Mouse (Mus musculus): Measurements from ENCODE around the gene Epm2a. TPM values are rescaled to one million over a fixed set of nuclear protein-coding genes. Genes with fewer than 3 reads are reported as not detected.
"Not testable (repeated sequence)": the region's sequence is repeated elsewhere in the genome, so short reads cannot be mapped to it uniquely, and the experiment has no call there.

Gene Epm2a
- polyA plus RNA-seq, 1 experiment from 2014 or later: 1.4 TPM

GRCm38 (mm10) chr10:11322316-11322715 lies 20.9 kb upstream of the Epm2a start:
- H3K4me2 ChIP-seq (replicated peaks; ENCODE audit: low read depth, low read length): no peak overlapping the region
- H3K27ac ChIP-seq (ENCODE audit: low read length): no peak overlapping the region
- H3K4me1 ChIP-seq (ENCODE audit: control insufficient read depth, insufficient read depth, low read length): no peaks in the 10 kb centered on the region
- H3K9ac ChIP-seq (replicated peaks; ENCODE audit: low read depth, low read length): no peak overlapping the region
- 61% methylated on average over 7 of the region's 7 CpGs for WGBS
- H3K9me3 ChIP-seq (ENCODE audit: control insufficient read depth, low read depth, low read length): no peaks in the 10 kb centered on the region
- H3K36me3 ChIP-seq (ENCODE audit: control insufficient read depth, insufficient read depth, low read length): no peaks in the 10 kb centered on the region
- no peak overlapping the region for H3K4me3 ChIP-seq (ENCODE audit: low read depth, low read length)
- H3K27me3 ChIP-seq (ENCODE audit: control insufficient read depth, insufficient read depth, low read length): no peaks in the 10 kb centered on the region
- ATAC-seq (ENCODE audit: insufficient number of reproducible peaks, insufficient read depth, low FRiP score, low read depth): no peak

GRCm38 (mm10) chr10:11323202-11323898 lies 19.9 kb upstream of the Epm2a start:
- H3K27ac ChIP-seq (ENCODE audit: low read length): no peak overlapping the region
- H3K9me3 ChIP-seq (ENCODE audit: control insufficient read depth, low read depth, low read length): no peaks in the 10 kb centered on the region
- H3K9ac ChIP-seq (replicated peaks; ENCODE audit: low read depth, low read length): no peak overlapping the region
- H3K4me2 ChIP-seq (replicated peaks; ENCODE audit: low read depth, low read length): no peak overlapping the region
- WGBS: 80% methylated on average over 4 of the region's 4 CpGs
- no peaks in the 10 kb centered on the region for H3K27me3 ChIP-seq (ENCODE audit: control insufficient read depth, insufficient read depth, low read length)
- H3K4me1 ChIP-seq (ENCODE audit: control insufficient read depth, insufficient read depth, low read length): no peaks in the 10 kb centered on the region
- peak; percentile 14; the same call in 1 of the 2 replicates for ATAC-seq (ENCODE audit: insufficient number of reproducible peaks, insufficient read depth, low FRiP score, low read depth)
- H3K4me3 ChIP-seq (ENCODE audit: low read depth, low read length): no peak overlapping the region
- no peaks in the 10 kb centered on the region for H3K36me3 ChIP-seq (ENCODE audit: control insufficient read depth, insufficient read depth, low read length)

GRCm38 (mm10) chr10:11326526-11326925 lies 16.7 kb upstream of the Epm2a start:
- Histone ChIP-seq H3K9ac (replicated peaks; ENCODE audit: low read depth, low read length) (no peak overlapping the region), H3K4me3 (ENCODE audit: low read depth, low read length) (no peak overlapping the region), H3K27me3 (ENCODE audit: control insufficient read depth, insufficient read depth, low read length) (no peaks in the 10 kb centered on the region), H3K9me3 (ENCODE audit: control insufficient read depth, low read depth, low read length) (no peaks in the 10 kb centered on the region), H3K4me1 (ENCODE audit: control insufficient read depth, insufficient read depth, low read length) (no peaks in the 10 kb centered on the region), H3K4me2 (replicated peaks; ENCODE audit: low read depth, low read length) (no peak overlapping the region), H3K36me3 (ENCODE audit: control insufficient read depth, insufficient read depth, low read length) (no peaks in the 10 kb centered on the region), H3K27ac (ENCODE audit: low read length) (no peak overlapping the region)
- WGBS: 88% methylated on average over 3 of the region's 3 CpGs
- ATAC-seq (ENCODE audit: insufficient number of reproducible peaks, insufficient read depth, low FRiP score, low read depth): no peak

- no peaks in the 10 kb centered on the region for H3K36me3 ChIP-seq (ENCODE audit: control insufficient read depth, insufficient read depth, low read length)
- no peaks in the 10 kb centered on the region for H3K9me3 ChIP-seq (ENCODE audit: control insufficient read depth, low read depth, low read length)
- ATAC-seq (ENCODE audit: insufficient number of reproducible peaks, insufficient read depth, low FRiP score, low read depth): no peak
- no peaks in the 10 kb centered on the region for H3K27me3 ChIP-seq (ENCODE audit: control insufficient read depth, insufficient read depth, low read length)
- H3K4me2 ChIP-seq (replicated peaks; ENCODE audit: low read depth, low read length): no peak overlapping the region
- H3K27ac ChIP-seq (ENCODE audit: low read length): no peak overlapping the region
- no peaks in the 10 kb centered on the region for H3K4me1 ChIP-seq (ENCODE audit: control insufficient read depth, insufficient read depth, low read length)
- 81% methylated on average over 18 of the region's 18 CpGs for WGBS
- no peak overlapping the region for H3K4me3 ChIP-seq (ENCODE audit: low read depth, low read length)
- H3K9ac ChIP-seq (replicated peaks; ENCODE audit: low read depth, low read length): no peak overlapping the region
Measured at GRCm38 (mm10) chr10:11344536-11345468, 1.6 kb downstream of the Epm2a start.

- not testable (repeated sequence) for H3K4me1 ChIP-seq (ENCODE audit: control insufficient read depth, insufficient read depth, low read length); H3K9ac ChIP-seq (replicated peaks; ENCODE audit: low read depth, low read length); H3K27ac ChIP-seq (ENCODE audit: low read length); H3K36me3 ChIP-seq (ENCODE audit: control insufficient read depth, insufficient read depth, low read length); H3K27me3 ChIP-seq (ENCODE audit: control insufficient read depth, insufficient read depth, low read length); H3K9me3 ChIP-seq (ENCODE audit: control insufficient read depth, low read depth, low read length); ATAC-seq (ENCODE audit: insufficient number of reproducible peaks, insufficient read depth, low FRiP score, low read depth); H3K4me2 ChIP-seq (replicated peaks; ENCODE audit: low read depth, low read length); H3K4me3 ChIP-seq (ENCODE audit: low read depth, low read length)
- 54% methylated on average over 3 of the region's 3 CpGs for WGBS
Measured at GRCm38 (mm10) chr10:11350243-11350974, 7.2 kb downstream of the Epm2a start.

GRCm38 (mm10) chr10:11354609-11355008 lies 11.4 kb downstream of the Epm2a start:
- no peak overlapping the region for H3K9ac ChIP-seq (replicated peaks; ENCODE audit: low read depth, low read length)
- no peak overlapping the region for H3K4me2 ChIP-seq (replicated peaks; ENCODE audit: low read depth, low read length)
- 85% methylated on average over 6 of the region's 8 CpGs for WGBS
- no peaks in the 10 kb centered on the region for H3K27me3 ChIP-seq (ENCODE audit: control insufficient read depth, insufficient read depth, low read length)
- no peak overlapping the region for H3K27ac ChIP-seq (ENCODE audit: low read length)
- ATAC-seq (ENCODE audit: insufficient number of reproducible peaks, insufficient read depth, low FRiP score, low read depth): no peak
- H3K9me3 ChIP-seq (ENCODE audit: control insufficient read depth, low read depth, low read length): no peaks in the 10 kb centered on the region
- H3K36me3 ChIP-seq (ENCODE audit: control insufficient read depth, insufficient read depth, low read length): no peaks in the 10 kb centered on the region
- H3K4me3 ChIP-seq (ENCODE audit: low read depth, low read length): no peak overlapping the region
- no peaks in the 10 kb centered on the region for H3K4me1 ChIP-seq (ENCODE audit: control insufficient read depth, insufficient read depth, low read length)

- H3K9ac ChIP-seq (replicated peaks; ENCODE audit: low read depth, low read length): no peak overlapping the region
- no peak for ATAC-seq (ENCODE audit: insufficient number of reproducible peaks, insufficient read depth, low FRiP score, low read depth)
- no peak overlapping the region for H3K27ac ChIP-seq (ENCODE audit: low read length)
- no peaks in the 10 kb centered on the region for H3K27me3 ChIP-seq (ENCODE audit: control insufficient read depth, insufficient read depth, low read length)
- H3K4me3 ChIP-seq (ENCODE audit: low read depth, low read length): no peak overlapping the region
- 63% methylated on average over 5 of the region's 5 CpGs for WGBS
- no peaks in the 10 kb centered on the region for H3K4me1 ChIP-seq (ENCODE audit: control insufficient read depth, insufficient read depth, low read length)
- H3K9me3 ChIP-seq (ENCODE audit: control insufficient read depth, low read depth, low read length): no peaks in the 10 kb centered on the region
- H3K36me3 ChIP-seq (ENCODE audit: control insufficient read depth, insufficient read depth, low read length): no peaks in the 10 kb centered on the region
- no peak overlapping the region for H3K4me2 ChIP-seq (replicated peaks; ENCODE audit: low read depth, low read length)
Measured at GRCm38 (mm10) chr10:11361985-11362692, 18.9 kb downstream of the Epm2a start.

Measured in stomach, embryonic 14.5 days (tissue).